Comparison of ENCODE assay signal across 10 mouse cellular contexts in genomic region chr5:139107815-139108214, GRCm38 (mm10). TPM values are rescaled to one million over a fixed set of nuclear protein-coding genes. Genes with fewer than 3 reads are reported as not detected.
A peak's percentile ranks its signal among the peaks of the same experiment; 100 is the strongest.
DNase-seq lines count a peak whose midpoint lies in the region; ATAC-seq and TF ChIP-seq lines count a peak whose summit lies in the region.
"Had no signal": no experiment of that assay in that cellular context is flagged by ENCODE, and none has a peak within 500 bp of the region (broad histone marks: within the 10 kb centered on the region; RNA-seq: fewer than 3 reads in every experiment).

No protein-coding gene starts in this region.

- WGBS in embryonic facial prominence, embryonic 15.5 days: 67% methylated on average over 9 of the region's 9 CpGs
- 78% methylated on average over 9 of the region's 9 CpGs for WGBS in embryonic facial prominence, embryonic 10.5 days
- 71% methylated on average over 9 of the region's 9 CpGs for WGBS in lung, embryonic 14.5 days
- 71% methylated on average over 9 of the region's 9 CpGs for WGBS in neural tube, embryonic 15.5 days

- H3K4me2 ChIP-seq in embryonic facial prominence, embryonic 15.5 days (replicated peaks): no peak overlapping the region
- H3K4me2 ChIP-seq in lung, embryonic 14.5 days: no peak overlapping the region
- no peak overlapping the region for H3K4me2 ChIP-seq in neural tube, embryonic 15.5 days
- H3K4me2 ChIP-seq: limb, embryonic 12.5 days had no signal

- peaks cover 14% of the 10 kb centered on the region; the same call in 1 of the 2 replicates for H3K36me3 ChIP-seq in embryonic facial prominence, embryonic 15.5 days
- H3K36me3 ChIP-seq in embryonic facial prominence, embryonic 10.5 days (replicated peaks): no peaks in the 10 kb centered on the region
- no peaks in the 10 kb centered on the region for H3K36me3 ChIP-seq in lung, embryonic 14.5 days (ENCODE audit: insufficient read depth)
- H3K36me3 ChIP-seq in megakaryocyte, embryonic 14.5 days (replicated peaks; ENCODE audit: low read length): no peaks in the 10 kb centered on the region
- H3K36me3 ChIP-seq in neural tube, embryonic 15.5 days: peaks cover 52% of the 10 kb centered on the region
- H3K36me3 ChIP-seq: limb, embryonic 12.5 days had no signal

- H3K4me3 ChIP-seq in embryonic facial prominence, embryonic 15.5 days (replicated peaks): no peak overlapping the region
- H3K4me3 ChIP-seq in embryonic facial prominence, embryonic 10.5 days: no peak overlapping the region
- no peak overlapping the region for H3K4me3 ChIP-seq in lung, embryonic 14.5 days (ENCODE audit: low read depth, low read length)
- H3K4me3 ChIP-seq in megakaryocyte, embryonic 14.5 days (replicated peaks): peak overlapping the region; percentile 4
- H3K4me3 ChIP-seq in neural tube, embryonic 15.5 days (replicated peaks): no peak overlapping the region
- H3K4me3 ChIP-seq: limb, embryonic 12.5 days had no signal

- no peak for DNase-seq in embryonic facial prominence, embryonic 10.5 days (ENCODE audit: low spot score)
- DNase-seq in lung, embryonic 14.5 days: peak; percentile 54
- DNase-seq in lung, postnatal 4 days: no peak
- DNase-seq in adipocyte (ENCODE audit: low spot score): peak; percentile 49
- DNase-seq in c-Kit-positive CD71-positive TER-119-positive erythroid progenitor cells, embryonic 14.5 days (ENCODE audit: low spot score): no peak

- 0 out of 2 replicates have a peak, but pooled peaks cover 3% of the 10 kb centered on the region for H3K4me1 ChIP-seq in embryonic facial prominence, embryonic 15.5 days
- no peaks in the 10 kb centered on the region for H3K4me1 ChIP-seq in embryonic facial prominence, embryonic 10.5 days
- H3K4me1 ChIP-seq in lung, embryonic 14.5 days (ENCODE audit: insufficient read depth): no peaks in the 10 kb centered on the region
- H3K4me1 ChIP-seq in megakaryocyte, embryonic 14.5 days: peaks cover 32% of the 10 kb centered on the region
- peaks cover 4% of the 10 kb centered on the region; the same call in 1 of the 2 replicates for H3K4me1 ChIP-seq in neural tube, embryonic 15.5 days
- H3K4me1 ChIP-seq: limb, embryonic 12.5 days had no signal

- no peaks in the 10 kb centered on the region for H3K9me3 ChIP-seq in embryonic facial prominence, embryonic 15.5 days (replicated peaks)
- no peaks in the 10 kb centered on the region for H3K9me3 ChIP-seq in embryonic facial prominence, embryonic 10.5 days
- H3K9me3 ChIP-seq in lung, embryonic 14.5 days (ENCODE audit: low read depth, low read length): no peaks in the 10 kb centered on the region
- peaks cover 12% of the 10 kb centered on the region for H3K9me3 ChIP-seq in megakaryocyte, embryonic 14.5 days
- H3K9me3 ChIP-seq in neural tube, embryonic 15.5 days (replicated peaks): no peaks in the 10 kb centered on the region
- H3K9me3 ChIP-seq: limb, embryonic 12.5 days had no signal

- ATAC-seq in embryonic facial prominence, embryonic 15.5 days (ENCODE audit: insufficient number of reproducible peaks, low FRiP score, low TSS enrichment, low read depth): 0 out of 2 replicates have a peak, but pooled peaks have one; percentile 43
- no peak for ATAC-seq in lung, embryonic 14.5 days (ENCODE audit: insufficient read depth)
- ATAC-seq in neural tube, embryonic 15.5 days (ENCODE audit: low FRiP score): no peak
- ATAC-seq: inflammation-experienced regulatory T-cells, adult 6 months had no signal

- no peak overlapping the region for H3K9ac ChIP-seq in embryonic facial prominence, embryonic 15.5 days
- no peak overlapping the region for H3K9ac ChIP-seq in lung, embryonic 14.5 days
- H3K9ac ChIP-seq in neural tube, embryonic 15.5 days (replicated peaks): no peak overlapping the region
- H3K9ac ChIP-seq: limb, embryonic 12.5 days had no signal

- H3K27ac ChIP-seq in embryonic facial prominence, embryonic 15.5 days (replicated peaks): no peak overlapping the region
- no peak overlapping the region for H3K27ac ChIP-seq in embryonic facial prominence, embryonic 10.5 days (replicated peaks)
- no peak overlapping the region for H3K27ac ChIP-seq in lung, embryonic 14.5 days (ENCODE audit: low read depth)
- H3K27ac ChIP-seq in neural tube, embryonic 15.5 days (replicated peaks): no peak overlapping the region
- H3K27ac ChIP-seq: limb, embryonic 12.5 days had no signal

- TF ChIP-seq CTCF in lung, embryonic 14.5 days (IDR thresholded peaks at IDR 0.05; ENCODE audit: low read depth): peak; percentile 68

- no peaks in the 10 kb centered on the region for H3K27me3 ChIP-seq in embryonic facial prominence, embryonic 15.5 days
- no peaks in the 10 kb centered on the region for H3K27me3 ChIP-seq in embryonic facial prominence, embryonic 10.5 days (replicated peaks; ENCODE audit: low read depth, poor library complexity, severe bottlenecking)
- no peaks in the 10 kb centered on the region for H3K27me3 ChIP-seq in lung, embryonic 14.5 days (ENCODE audit: insufficient read depth, low read length)
- H3K27me3 ChIP-seq in megakaryocyte, embryonic 14.5 days (replicated peaks): peaks cover 47% of the 10 kb centered on the region
- H3K27me3 ChIP-seq in neural tube, embryonic 15.5 days (replicated peaks): no peaks in the 10 kb centered on the region
- H3K27me3 ChIP-seq: limb, embryonic 12.5 days had no signal

RNA-seq across cellular contexts. Expression of gene Prkar1b, which starts 42.0 kb away (rescaled TPM):
- polyA plus RNA-seq in embryonic facial prominence, embryonic 15.5 days (2015; fragmentation: Nextera tagmentation; extraction: Ambion mirVana): 28.4 and 28.8 TPM in 2 replicates
- polyA plus RNA-seq in embryonic facial prominence, embryonic 10.5 days (2016; fragmentation: Nextera tagmentation; extraction: Ambion mirVana): 7.3 and 9.0 TPM in 2 replicates
- 12.0 and 13.5 TPM in 2 replicates for polyA plus RNA-seq in lung, embryonic 14.5 days (2014; fragmentation: Nextera tagmentation; extraction: Ambion mirVana)
- polyA plus RNA-seq in megakaryocyte, embryonic 14.5 days (2012; ENCODE audit: insufficient read depth, low replicate concordance): 1.4 TPM in 1 of 2 replicates, not detected in the other
- 272 and 321 TPM in 2 replicates for polyA plus RNA-seq in neural tube, embryonic 15.5 days (2015; fragmentation: Nextera tagmentation; extraction: Ambion mirVana)

RNA-seq across cellular contexts. Expression of gene Dnaaf5, which starts 42.2 kb away (rescaled TPM):
- 8.3 and 12.7 TPM in 2 replicates for polyA plus RNA-seq in embryonic facial prominence, embryonic 15.5 days (2015; fragmentation: Nextera tagmentation; extraction: Ambion mirVana)
- polyA plus RNA-seq in embryonic facial prominence, embryonic 10.5 days (2016; fragmentation: Nextera tagmentation; extraction: Ambion mirVana): 9.6 and 10.6 TPM in 2 replicates
- 8.6 and 9.0 TPM in 2 replicates for polyA plus RNA-seq in lung, embryonic 14.5 days (2014; fragmentation: Nextera tagmentation; extraction: Ambion mirVana)
- 196 and 533 TPM in 2 replicates for polyA plus RNA-seq in megakaryocyte, embryonic 14.5 days (2012; ENCODE audit: insufficient read depth, low replicate concordance)
- 3.9 and 4.6 TPM in 2 replicates for polyA plus RNA-seq in neural tube, embryonic 15.5 days (2015; fragmentation: Nextera tagmentation; extraction: Ambion mirVana)

Comparison
In these comparisons a context has a peak if more than half of its experiments do, and no peak if none do; other contexts are left out.
1. DNase-seq: peak in lung, embryonic 14.5 days (single experiment) and adipocyte (single experiment); none in embryonic facial prominence, embryonic 10.5 days (single experiment), lung, postnatal 4 days (0 of 2) and c-Kit-positive CD71-positive TER-119-positive erythroid progenitor cells, embryonic 14.5 days (single experiment).
2. RNA of gene Dnaaf5, which starts 42.2 kb away (polyA plus RNA-seq): 196 to 533 TPM in megakaryocyte, embryonic 14.5 days; 8.3 to 12.7 TPM in embryonic facial prominence, embryonic 15.5 days, 9.6 to 10.6 TPM in embryonic facial prominence, embryonic 10.5 days, 8.6 to 9.0 TPM in lung, embryonic 14.5 days and 3.9 to 4.6 TPM in neural tube, embryonic 15.5 days; every median in the first group is over 10 times any median in the second.